Mouse (Mus musculus) left cerebral cortex, adult 18-20 months (tissue): ENCODE results near the gene Myef2. TPM values are rescaled to one million over a fixed set of nuclear protein-coding genes. Genes with fewer than 3 reads are reported as not detected.
A peak's percentile ranks its signal among the peaks of the same experiment; 100 is the strongest.

ENCODE experiments used
- DNase-seq, 2 experiments: peaks; one replicate each; pipeline ENCODE4 v3.0.0; 2021 to 2022; ENCODE audit warnings: low spot score in 2 of 2, mixed read lengths in 1 of 2
- total RNA-seq, 2 experiments: library from RNA; stranded (reverse); gene quantifications; 2 replicates each; pipeline ENCODE4 v1.2.3; 2021

Myef2 gene
- total RNA-seq, 2 experiments from 2014 or later, result 81.9 to 90.5 TPM

GRCm38 (mm10) chr2:125068696-125069095 is 54.8 kb downstream of the Myef2 start:
- no peak for DNase-seq

DNA sequence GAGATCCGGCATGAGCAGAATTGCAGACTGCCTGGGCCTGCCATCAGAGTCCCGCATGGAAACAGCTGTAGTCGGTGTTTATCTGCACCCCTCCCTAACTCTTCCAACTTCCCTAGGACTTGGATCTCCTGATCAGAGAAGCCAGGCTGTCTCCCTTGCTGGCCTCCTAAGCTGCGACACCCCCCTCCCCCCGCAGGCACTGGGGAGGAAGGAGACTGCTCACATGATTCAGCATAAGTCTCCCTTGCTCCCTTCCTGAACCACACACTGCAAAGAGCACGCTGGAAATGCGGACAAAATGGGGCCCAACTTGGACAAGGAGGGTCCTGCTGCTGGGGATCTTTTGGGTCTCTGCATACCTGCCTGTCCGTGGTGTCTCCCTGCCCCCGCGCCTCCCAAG is 55.6 kb downstream of the Myef2 start, which contains the start of gene Slc24a5:
Gene Slc24a5, plus strand, starts transcription at position 231 of the 400 bp plus-strand sequence.
- no peak for DNase-seq

DNA sequence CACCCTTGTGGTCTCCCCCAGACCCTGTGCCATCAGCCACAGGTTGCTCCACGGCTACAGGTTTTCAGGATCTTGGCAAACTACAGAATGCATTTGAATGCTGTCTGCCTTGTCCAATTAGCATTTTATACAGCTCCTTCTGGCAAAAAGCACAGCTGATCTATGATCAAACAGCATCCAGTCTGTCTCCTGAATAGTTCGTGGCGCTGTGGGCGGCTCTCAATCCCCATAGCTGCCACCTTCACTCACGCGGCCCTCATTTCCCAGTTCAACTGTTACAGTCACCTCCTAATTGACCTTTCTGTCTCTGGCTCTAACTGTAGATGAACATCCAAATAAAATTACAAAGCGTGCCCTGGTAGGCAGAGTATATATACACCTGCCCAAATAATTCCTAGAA is 56.1 kb downstream of the Myef2 start:
- DNase-seq, result no peak

DNA sequence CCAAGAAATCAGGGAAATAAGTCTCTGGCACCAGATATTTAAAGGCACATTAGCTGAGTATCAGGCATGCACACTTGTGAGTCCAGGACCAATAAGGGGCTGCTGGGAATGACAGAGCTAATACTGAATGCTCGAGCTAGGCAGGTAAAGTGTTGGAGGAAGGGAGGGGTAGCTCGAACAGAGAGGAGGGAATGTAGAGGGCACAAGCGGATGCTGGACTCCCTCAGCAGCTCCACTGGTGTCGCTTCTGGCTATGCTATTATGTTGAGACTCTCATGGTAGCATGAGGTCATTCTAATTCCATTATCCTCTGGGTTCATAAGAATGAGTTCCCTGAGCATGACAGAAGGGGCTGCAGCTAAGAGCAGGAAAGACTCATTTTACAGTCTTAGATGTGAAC is 60.5 kb downstream of the Myef2 start:
- DNase-seq, result no peak

- DNase-seq, result no peak
Measured at GRCm38 (mm10) chr2:125061451-125061850, 62.0 kb downstream of the Myef2 start.

- DNase-seq, result peak; percentile 28 to 36
Measured at GRCm38 (mm10) chr2:125057250-125057815, 66.1 kb downstream of the Myef2 start.

DNA sequence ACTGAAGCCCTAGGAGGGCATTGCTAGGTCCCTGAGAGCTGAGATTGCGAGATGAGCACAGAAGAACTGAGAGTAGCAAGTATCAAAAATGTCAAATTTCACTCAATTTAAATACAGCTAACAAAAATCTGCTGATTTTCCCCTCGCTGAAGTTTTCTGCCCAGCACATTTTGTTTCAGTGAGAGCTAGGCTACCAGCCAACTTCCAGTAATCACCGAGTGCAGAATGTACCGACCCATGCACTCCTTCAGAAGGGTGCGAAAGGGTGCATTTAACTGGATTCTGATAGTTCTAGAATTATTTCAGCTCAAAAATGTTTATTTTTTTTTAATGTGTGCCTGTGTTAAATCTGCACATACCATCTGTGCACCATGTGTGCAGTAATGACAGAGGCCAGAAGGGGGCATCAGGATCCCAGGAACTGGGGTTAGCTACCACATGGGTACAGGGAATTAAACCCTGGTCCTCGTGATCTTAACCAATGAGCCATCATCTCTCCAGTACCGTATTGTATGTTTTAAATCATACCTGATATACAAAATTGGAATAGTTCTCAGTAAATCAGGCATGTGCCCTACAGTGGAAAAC is 68.1 kb downstream of the Myef2 start:
- no peak for DNase-seq

Other genes with a start within 250 kb of the Myef2 start
- under 1 TPM; 0.42 to 0.49 TPM for gene Slc24a5, start 55.5 kb downstream of the Myef2 start, total RNA-seq
- gene Ctxn2, start 13.0 kb upstream of the Myef2 start, total RNA-seq, result 10 to 100 TPM in 1 of 2 experiments, 1 to 10 TPM in 1; 10.0 to 13.8 TPM
- gene Slc12a1, start 28.8 kb upstream of the Myef2 start, total RNA-seq, result under 1 TPM in 1 of 2 experiments, not detected in 1; 0.09 TPM
- gene Dut, start 123.5 kb upstream of the Myef2 start, total RNA-seq, result 10 to 100 TPM; 24.5 to 26.9 TPM